Mouse (Mus musculus) G1E (cell line): Measurements from ENCODE around the gene Surf1.

ENCODE experiments used
- CTCF ChIP-seq: IDR thresholded peaks from 2 replicates; pipeline ENCODE4 v1.5.1; 2012; ENCODE audit warnings: low read depth, low read length, inconsistent platforms, mixed read lengths
- GATA1 ChIP-seq: IDR thresholded peaks from 2 replicates; pipeline ENCODE4 v1.6.1; 2012; ENCODE audit warnings: borderline replicate concordance, low read length, inconsistent platforms, mixed read lengths
- GATA2 ChIP-seq: IDR thresholded peaks from 2 replicates; pipeline ENCODE4 v1.6.1; 2012; ENCODE audit warnings: low read depth, low read length, inconsistent platforms, borderline replicate concordance
- POLR2AphosphoS5 ChIP-seq: IDR thresholded peaks from 2 replicates; pipeline ENCODE4 v1.6.1; 2012; ENCODE audit warnings: low read depth, low read length, inconsistent platforms; ENCODE audit not compliant: insufficient replicate concordance
- TAL1 ChIP-seq: conservative IDR thresholded peaks from 2 replicates; pipeline ENCODE4 v1.6.1; 2012; ENCODE audit warnings: low read depth, low read length, inconsistent platforms, mixed read lengths

DNA sequence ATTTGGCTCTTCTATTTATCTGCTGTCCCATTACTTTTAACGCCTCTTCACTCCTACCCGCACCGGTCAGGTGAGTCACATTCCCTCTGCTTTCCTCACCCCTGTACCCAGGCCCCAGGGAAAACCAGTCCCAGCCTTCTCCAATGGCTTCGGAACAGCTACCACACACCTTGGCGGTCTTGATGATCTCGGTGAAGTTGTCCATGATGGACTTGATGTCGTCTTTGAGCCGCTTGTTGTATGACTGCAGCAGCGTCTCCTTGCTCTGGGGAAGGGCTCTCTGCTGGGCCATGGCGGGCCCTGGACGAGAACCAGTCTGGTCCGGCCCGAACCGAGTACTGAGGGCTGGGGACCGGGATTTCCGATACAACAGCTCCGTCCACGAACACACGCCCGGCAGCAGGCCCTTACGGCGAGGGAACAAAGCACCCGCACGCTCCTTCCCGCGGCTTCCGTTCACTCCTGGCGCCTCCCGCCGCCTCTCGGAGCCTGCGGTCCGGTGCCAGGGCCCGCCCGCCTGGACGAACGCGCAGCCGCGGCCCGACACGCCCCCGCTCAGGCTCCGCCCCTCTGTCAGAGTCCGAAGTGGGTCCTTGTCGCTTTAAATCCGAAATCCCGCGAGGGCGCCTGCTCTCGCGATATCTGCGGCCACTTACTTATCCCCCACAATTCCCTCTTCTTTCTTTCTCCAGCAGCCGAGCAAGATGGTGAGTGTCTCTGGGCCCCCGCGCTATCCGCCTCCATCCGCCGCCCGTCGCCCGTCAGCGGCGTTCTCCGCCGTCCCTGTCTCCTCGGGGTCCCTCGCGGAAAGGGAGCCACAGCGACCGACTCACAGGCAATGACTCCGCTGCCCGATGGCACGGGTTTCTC is 6.0 kb downstream of the Surf1 start, which contains the start of the genes Med22 and Rpl7a:
- TF ChIP-seq CTCF (no peak), POLR2AphosphoS5 (no peak), GATA1 (no peak), TAL1 (no peak), GATA2 (no peak)
